Mouse (Mus musculus) kidney, embryonic 14.5 days (tissue): ENCODE measurements around the gene Kcnma1. TPM values are rescaled to one million over a fixed set of nuclear protein-coding genes. Genes with fewer than 3 reads are reported as not detected.

Experiments
- ATAC-seq: fragments of 200-750 bp; cut with Nextera tagmentation; 2 replicates; pipeline ENCODE4 v1.8.0; 2017; ENCODE audit warnings: moderate number of reproducible peaks, mild to moderate bottlenecking, moderate TSS enrichment, moderate library complexity; ENCODE audit not compliant: low FRiP score, low TSS enrichment
- H3K27ac ChIP-seq: fragments of 300-500 bp; sonication (generic); 2 replicates; pipeline ENCODE4 v1.5.1; 2014; ENCODE audit warnings: low read depth, mild to moderate bottlenecking, low read length, moderate library complexity, mixed read lengths
- H3K27me3 ChIP-seq: fragments of 300-500 bp; sonication (generic); 2 replicates; pipeline ENCODE4 v1.6.1; 2014; ENCODE audit warnings: mild to moderate bottlenecking, low read length; ENCODE audit not compliant: control insufficient read depth, insufficient read depth
- H3K36me3 ChIP-seq: fragments of 300-500 bp; sonication (generic); 2 replicates; pipeline ENCODE4 v1.6.1; 2014; ENCODE audit warnings: low read length, mixed read lengths; ENCODE audit not compliant: control insufficient read depth, insufficient read depth
- H3K4me1 ChIP-seq: fragments of 300-500 bp; sonication (generic); 2 replicates; pipeline ENCODE4 v1.6.1; 2014; ENCODE audit warnings: low read length, mixed read lengths; ENCODE audit not compliant: control insufficient read depth, insufficient read depth
- H3K4me2 ChIP-seq: fragments of 300-500 bp; sonication (generic); replicated peaks from 2 replicates; pipeline ENCODE4 v1.6.1; 2014; ENCODE audit warnings: low read depth, mild to moderate bottlenecking, low read length
- H3K4me3 ChIP-seq: fragments of 300-500 bp; sonication (generic); 2 replicates; pipeline ENCODE4 v1.5.1; 2014; ENCODE audit warnings: mild to moderate bottlenecking, low read length
- H3K9ac ChIP-seq: fragments of 300-500 bp; sonication (generic); 2 replicates; pipeline ENCODE4 v1.6.1; 2014; ENCODE audit warnings: low read depth, mild to moderate bottlenecking, low read length, moderate library complexity
- H3K9me3 ChIP-seq: fragments of 300-500 bp; sonication (generic); 2 replicates; pipeline ENCODE4 v1.6.1; 2016; ENCODE audit warnings: low read length; ENCODE audit not compliant: control insufficient read depth
- WGBS: fragments of 180-500 bp; shearing (Covaris S2); extraction: QIAGEN DNeasy Blood & Tissue Kit; methylation state at CpG from one replicate; pipeline ENCODE4 v1.1.7; 2014; 5-methylcytosine and 5-hydroxymethylcytosine counted together
- polyA plus RNA-seq: library from polyadenylated mRNA; unstranded; fragments of >200 nt; fragmentation: Nextera tagmentation; extraction: Ambion mirVana; gene quantifications from 2 replicates; pipeline ENCODE4 v1.2.1, GENCODE M21; 2014

Gene Kcnma1
- polyA plus RNA-seq, 1 experiment from 2014 or later, result 1.5 TPM

DNA sequence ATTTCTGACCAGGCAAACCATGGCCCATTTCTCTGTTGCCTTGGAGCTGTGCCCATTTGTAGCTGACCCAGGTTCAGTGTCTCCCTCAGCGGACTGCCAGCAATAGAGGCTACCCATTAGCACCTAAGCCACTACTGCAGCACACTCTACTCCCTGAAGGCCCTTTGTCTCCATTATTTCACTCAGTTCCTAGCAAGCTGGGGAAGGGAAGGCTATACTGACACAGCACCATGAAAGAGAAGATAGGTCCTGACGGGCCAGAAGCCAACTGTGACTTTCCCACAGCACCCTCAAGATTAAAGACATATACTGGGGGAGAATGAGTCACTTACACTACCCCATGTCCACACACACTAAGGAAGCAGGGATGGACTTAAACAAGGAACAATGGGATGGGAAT is 251.8 kb downstream of the Kcnma1 start:
- no peaks in the 10 kb centered on the region for H3K4me1 ChIP-seq
- no peaks in the 10 kb centered on the region for H3K9me3 ChIP-seq
- H3K36me3 ChIP-seq, result no peaks in the 10 kb centered on the region
- no peak overlapping the region for H3K4me2 ChIP-seq
- 88% methylated on average over 2 of the region's 2 CpGs for WGBS
- H3K27me3 ChIP-seq, result no peaks in the 10 kb centered on the region
- no peak for ATAC-seq
- no peak overlapping the region for H3K27ac ChIP-seq
- no peak overlapping the region for H3K9ac ChIP-seq
- H3K4me3 ChIP-seq, result no peak overlapping the region

GRCm38 (mm10) chr14:23759626-23760025 is 254.7 kb downstream of the Kcnma1 start:
- Histone ChIP-seq H3K36me3 (no peaks in the 10 kb centered on the region), H3K27ac (no peak overlapping the region), H3K4me3 (no peak overlapping the region), H3K4me1 (no peaks in the 10 kb centered on the region), H3K9ac (no peak overlapping the region), H3K27me3 (no peaks in the 10 kb centered on the region), H3K4me2 (no peak overlapping the region), H3K9me3 (no peaks in the 10 kb centered on the region)
- no peak for ATAC-seq
- 81% methylated on average over 5 of the region's 5 CpGs for WGBS

DNA sequence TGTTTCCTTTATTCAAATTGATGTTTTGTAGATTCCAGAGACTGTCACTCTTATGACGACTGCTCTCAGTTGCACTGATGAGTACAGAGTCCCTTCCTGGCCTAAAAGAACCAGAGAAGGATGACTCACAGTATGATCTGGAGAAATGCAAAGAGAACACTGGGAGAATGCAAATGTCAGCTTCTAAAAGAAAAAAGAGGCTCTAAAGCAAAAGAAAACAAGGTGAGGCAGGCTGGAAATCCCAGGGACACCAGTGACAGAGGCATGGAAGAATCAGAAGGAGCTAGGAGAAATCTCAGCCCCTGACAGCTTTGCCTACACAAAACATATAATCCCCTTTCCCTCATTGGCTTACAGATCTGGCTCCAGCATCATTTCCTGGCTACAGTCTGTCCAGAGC is 255.9 kb downstream of the Kcnma1 start:
- Histone ChIP-seq H3K36me3 (no peaks in the 10 kb centered on the region), H3K4me1 (no peaks in the 10 kb centered on the region), H3K27ac (no peak overlapping the region), H3K27me3 (no peaks in the 10 kb centered on the region), H3K4me3 (no peak overlapping the region), H3K9ac (no peak overlapping the region), H3K9me3 (no peaks in the 10 kb centered on the region), H3K4me2 (no peak overlapping the region)
- 62% methylated on average over 1 of the region's 1 CpGs for WGBS
- no peak for ATAC-seq

GRCm38 (mm10) chr14:23748011-23748410 is 266.3 kb downstream of the Kcnma1 start:
- H3K27me3 ChIP-seq, result no peaks in the 10 kb centered on the region
- ATAC-seq, result no peak
- H3K9me3 ChIP-seq, result no peaks in the 10 kb centered on the region
- H3K4me2 ChIP-seq, result no peak overlapping the region
- no peak overlapping the region for H3K9ac ChIP-seq
- H3K27ac ChIP-seq, result no peak overlapping the region
- no peaks in the 10 kb centered on the region for H3K36me3 ChIP-seq
- no peaks in the 10 kb centered on the region for H3K4me1 ChIP-seq
- WGBS, result 80% methylated on average over 2 of the region's 2 CpGs
- H3K4me3 ChIP-seq, result no peak overlapping the region

GRCm38 (mm10) chr14:23746976-23747375 is 267.3 kb downstream of the Kcnma1 start:
- no peak overlapping the region for H3K27ac ChIP-seq
- no peaks in the 10 kb centered on the region for H3K27me3 ChIP-seq
- H3K4me3 ChIP-seq, result no peak overlapping the region
- ATAC-seq, result no peak
- WGBS, result 61% methylated on average over 4 of the region's 4 CpGs
- no peaks in the 10 kb centered on the region for H3K9me3 ChIP-seq
- H3K4me1 ChIP-seq, result no peaks in the 10 kb centered on the region
- no peak overlapping the region for H3K4me2 ChIP-seq
- no peaks in the 10 kb centered on the region for H3K36me3 ChIP-seq
- H3K9ac ChIP-seq, result no peak overlapping the region

DNA sequence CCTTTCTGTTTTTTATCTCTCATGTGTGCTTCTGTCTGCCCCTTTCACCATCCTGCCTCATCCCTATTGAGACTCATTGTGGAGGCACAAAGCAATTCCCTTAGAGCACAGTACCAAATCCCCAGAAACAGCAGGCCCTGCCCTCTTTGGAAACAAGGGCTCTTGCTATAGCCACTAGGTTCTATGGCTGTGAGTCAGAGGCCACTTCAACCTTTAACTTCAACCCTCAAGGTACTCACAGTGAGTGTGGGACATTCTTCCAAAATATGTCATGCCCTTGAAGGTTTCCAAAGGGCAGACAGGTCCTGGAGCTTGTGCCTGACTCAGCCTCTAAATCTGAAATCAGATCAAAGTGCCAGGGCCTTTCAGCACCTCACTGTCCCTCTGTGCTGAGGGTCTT is 272.8 kb downstream of the Kcnma1 start:
- Histone ChIP-seq H3K27ac (no peak overlapping the region), H3K9me3 (no peaks in the 10 kb centered on the region), H3K4me3 (no peak overlapping the region), H3K9ac (no peak overlapping the region), H3K4me1 (no peaks in the 10 kb centered on the region), H3K27me3 (no peaks in the 10 kb centered on the region), H3K36me3 (no peaks in the 10 kb centered on the region), H3K4me2 (no peak overlapping the region)
- no peak for ATAC-seq

- Histone ChIP-seq H3K27ac (no peak overlapping the region), H3K36me3 (no peaks in the 10 kb centered on the region), H3K9ac (no peak overlapping the region), H3K9me3 (no peaks in the 10 kb centered on the region), H3K4me2 (no peak overlapping the region), H3K4me3 (no peak overlapping the region), H3K4me1 (no peaks in the 10 kb centered on the region), H3K27me3 (no peaks in the 10 kb centered on the region)
- ATAC-seq, result no peak
- WGBS, result 91% methylated on average over 3 of the region's 3 CpGs
These were observed 280.1 kb downstream of the Kcnma1 start for GRCm38 (mm10) chr14:23734200-23734599.

DNA sequence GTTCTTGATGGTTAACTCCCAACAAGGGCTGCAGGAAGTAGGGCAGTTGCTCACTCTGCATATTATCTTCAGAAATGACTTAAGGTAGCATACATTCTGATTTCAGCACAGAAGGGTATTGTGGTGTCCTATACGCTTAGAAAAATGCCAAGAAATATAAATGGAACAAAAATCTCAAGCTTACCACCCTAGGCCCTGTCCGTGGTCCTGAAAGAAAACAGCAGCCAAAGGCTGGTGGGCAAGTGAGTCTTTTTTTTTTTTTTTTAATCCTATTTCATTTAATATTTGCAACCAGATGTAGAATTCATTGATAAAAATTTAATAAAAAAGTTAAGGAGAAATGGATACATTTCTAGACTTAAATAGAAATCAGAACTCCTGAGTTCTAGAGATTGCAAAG is 284.9 kb downstream of the Kcnma1 start:
- H3K27me3 ChIP-seq, result no peaks in the 10 kb centered on the region
- no peak overlapping the region for H3K27ac ChIP-seq
- no peak for ATAC-seq
- no peak overlapping the region for H3K9ac ChIP-seq
- no peak overlapping the region for H3K4me3 ChIP-seq
- whole genome bisulfite sequencing, result 44% methylated on average over 2 of the region's 2 CpGs
- H3K4me2 ChIP-seq, result no peak overlapping the region
- no peaks in the 10 kb centered on the region for H3K4me1 ChIP-seq
- no peaks in the 10 kb centered on the region for H3K36me3 ChIP-seq
- no peaks in the 10 kb centered on the region for H3K9me3 ChIP-seq

DNA sequence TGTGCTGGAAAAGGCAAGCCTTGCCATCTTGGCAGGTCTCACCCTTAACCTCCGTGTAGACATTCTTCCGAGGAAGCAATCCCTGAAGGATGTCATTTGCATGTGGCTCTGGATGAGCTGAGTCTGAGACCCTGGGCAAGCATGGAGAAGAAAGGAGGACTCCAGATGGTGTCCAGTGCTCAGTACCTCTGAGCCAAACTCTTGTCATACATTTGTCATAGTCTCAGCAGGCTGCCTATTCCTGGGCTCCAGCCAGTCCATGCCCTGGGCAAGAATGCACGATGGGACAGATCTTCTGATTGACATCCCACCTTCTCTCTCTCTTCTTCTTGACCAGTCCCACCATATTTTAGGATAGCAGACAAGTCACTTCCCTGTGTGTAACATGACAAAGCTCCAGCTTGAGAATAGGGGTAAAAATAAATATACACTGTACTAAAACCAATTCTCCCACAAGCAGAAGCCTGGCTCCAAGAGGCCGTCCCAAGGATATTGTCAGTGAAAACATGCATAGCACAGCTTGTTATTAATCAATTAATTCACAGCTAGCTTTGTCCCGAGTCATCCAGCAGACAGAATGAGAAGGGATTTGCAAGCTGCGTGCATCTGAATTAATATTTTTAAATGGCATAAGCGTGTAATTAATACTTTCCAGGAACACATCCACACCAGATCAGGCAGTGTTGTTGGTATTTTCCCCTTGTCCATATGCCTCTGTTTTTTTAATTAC is 290.4 kb downstream of the Kcnma1 start:
- H3K9ac ChIP-seq, result no peak overlapping the region
- no peaks in the 10 kb centered on the region for H3K9me3 ChIP-seq
- no peak for ATAC-seq
- no peak overlapping the region for H3K27ac ChIP-seq
- WGBS, result 84% methylated on average over 7 of the region's 7 CpGs
- no peak overlapping the region for H3K4me3 ChIP-seq
- no peaks in the 10 kb centered on the region for H3K36me3 ChIP-seq
- no peaks in the 10 kb centered on the region for H3K27me3 ChIP-seq
- H3K4me2 ChIP-seq, result no peak overlapping the region
- H3K4me1 ChIP-seq, result no peaks in the 10 kb centered on the region
